Mouse (Mus musculus) layer of hippocampus, adult 18-20 months (tissue): ENCODE data around the gene Sox14. TPM values are rescaled to one million over a fixed set of nuclear protein-coding genes. Genes with fewer than 3 reads are reported as not detected.
A peak's percentile ranks its signal among the peaks of the same experiment; 100 is the strongest.

Source experiments
- DNase-seq, 2 experiments: peaks; one replicate each; pipeline ENCODE4 v3.0.0; 2022; ENCODE audit warnings: low spot score in 2 of 2
- total RNA-seq, 2 experiments: library from RNA; stranded (reverse); gene quantifications; 2 replicates each; pipeline ENCODE4 v1.2.3; 2021

Sox14 gene
- total RNA-seq, 2 experiments from 2014 or later: not detected

DNA sequence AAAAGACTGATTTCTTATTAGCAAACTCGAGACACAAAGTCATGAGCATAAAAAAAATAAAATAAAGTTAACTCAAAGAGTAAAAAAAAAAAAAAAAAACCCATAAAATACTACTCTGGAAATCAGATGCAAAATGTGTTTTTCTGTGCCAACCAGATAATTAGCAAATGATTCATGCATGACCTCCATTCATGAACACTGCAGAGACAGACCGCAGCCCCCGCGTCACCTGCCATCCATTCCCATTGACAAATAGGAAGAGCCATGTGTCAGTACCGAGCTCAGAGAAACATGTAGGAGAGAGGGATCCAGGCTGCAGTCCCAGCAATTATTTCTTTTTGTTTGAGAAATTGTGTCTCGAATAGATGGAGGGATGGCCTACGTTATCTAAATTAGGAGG, 25.6 kb downstream of the Sox14 start:
- peak; percentile 39 to 74 for DNase-seq

DNA sequence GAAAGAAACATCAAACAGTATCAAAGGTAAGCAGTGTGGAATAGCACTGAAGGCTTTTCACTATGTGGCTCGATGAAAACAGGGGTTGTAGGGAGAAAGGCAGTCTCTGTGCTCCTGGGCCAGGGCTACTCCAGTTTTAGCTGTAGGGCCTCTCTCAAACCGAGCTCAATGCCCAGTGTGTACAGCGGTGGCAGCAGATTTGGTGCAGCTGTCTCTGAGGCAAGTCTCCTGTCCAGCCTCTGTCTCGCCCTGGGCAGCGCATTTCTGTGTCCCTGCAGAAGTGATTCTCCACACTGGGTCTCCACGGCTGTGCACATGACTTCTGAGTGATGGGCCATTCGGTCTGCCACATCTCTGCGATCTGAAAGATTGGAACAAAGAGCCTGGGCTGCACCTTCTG, 27.6 kb downstream of the Sox14 start:
- no peak for DNase-seq

DNA sequence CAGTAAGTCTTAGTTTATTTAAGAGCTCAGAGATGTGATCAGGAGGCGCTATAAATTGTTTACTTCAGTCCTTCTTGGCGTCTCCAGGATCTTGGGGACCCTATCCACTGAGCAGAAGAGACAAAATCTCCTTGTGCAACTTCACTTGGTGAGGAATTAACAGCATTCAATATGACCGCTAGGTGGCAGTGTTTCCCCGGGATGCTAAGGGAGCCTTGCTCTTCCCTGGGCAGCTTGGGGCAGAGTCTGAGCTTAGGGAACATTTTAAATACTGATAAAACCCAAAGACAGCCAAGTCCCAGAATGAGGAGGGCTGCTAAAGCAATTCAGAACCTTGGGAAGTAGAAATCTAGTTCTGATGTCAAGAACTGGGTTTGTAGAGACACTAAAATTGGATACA, 29.1 kb downstream of the Sox14 start:
- peak; percentile 42 to 81 for DNase-seq

DNA sequence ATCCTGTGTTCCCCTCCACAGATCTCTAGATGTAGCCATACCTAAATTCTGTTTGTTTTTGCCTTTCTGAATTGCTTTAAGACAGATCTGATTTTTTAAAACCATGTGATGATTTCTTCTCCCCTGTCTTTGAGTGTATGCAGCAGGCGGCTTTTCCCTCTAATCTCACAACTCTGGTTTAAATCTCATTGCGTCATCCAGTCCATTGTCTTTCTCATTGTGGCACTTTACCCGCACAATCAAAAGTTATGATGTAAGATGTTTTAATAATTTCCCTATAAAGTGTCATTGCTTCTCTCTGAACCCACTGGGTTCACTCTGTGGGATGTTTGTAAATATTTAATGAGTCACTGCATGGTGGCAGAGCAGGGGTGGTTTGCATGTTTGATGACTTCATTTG, 36.6 kb downstream of the Sox14 start:
- DNase-seq: no peak

DNA sequence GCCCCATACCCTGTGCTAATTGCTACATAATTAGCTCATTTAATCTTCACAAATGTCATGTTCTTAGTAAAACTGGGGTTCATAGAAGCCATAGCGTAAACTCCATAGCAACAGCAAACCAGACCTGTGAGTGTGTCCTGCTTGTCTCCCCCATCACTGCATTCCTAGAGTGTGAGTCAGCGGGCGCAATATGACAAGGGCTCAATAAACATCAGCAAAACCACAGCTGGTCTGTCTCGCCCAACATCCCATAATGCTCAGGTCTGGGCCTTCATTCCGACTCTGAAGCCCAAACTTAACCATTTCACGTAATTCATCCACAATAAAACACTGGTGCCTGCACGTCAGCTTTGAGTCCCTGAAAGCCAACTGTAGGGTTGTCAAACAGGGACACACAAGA, 37.1 kb downstream of the Sox14 start:
- DNase-seq: no peak

DNA sequence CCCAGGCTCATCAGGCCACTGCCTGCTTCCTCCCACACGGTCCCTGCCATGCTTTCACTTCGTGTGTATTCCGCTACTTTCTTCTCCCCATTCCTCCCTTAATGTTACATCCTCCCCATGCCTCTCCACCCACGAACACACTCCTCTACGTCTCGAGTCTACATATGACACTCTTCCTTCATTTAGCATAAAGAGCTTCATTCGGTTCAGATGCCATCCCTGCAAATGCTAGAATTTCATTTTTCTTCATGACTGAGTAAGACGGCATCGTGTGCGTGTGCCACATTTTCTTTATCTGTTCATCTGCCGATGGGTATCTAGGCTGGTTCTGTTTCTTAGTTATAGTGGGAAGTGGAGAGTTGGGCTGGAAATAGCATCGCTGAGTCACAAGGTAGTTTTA, 39.3 kb downstream of the Sox14 start:
- peak in 1 of 2 experiments; percentile 13 for DNase-seq

DNA sequence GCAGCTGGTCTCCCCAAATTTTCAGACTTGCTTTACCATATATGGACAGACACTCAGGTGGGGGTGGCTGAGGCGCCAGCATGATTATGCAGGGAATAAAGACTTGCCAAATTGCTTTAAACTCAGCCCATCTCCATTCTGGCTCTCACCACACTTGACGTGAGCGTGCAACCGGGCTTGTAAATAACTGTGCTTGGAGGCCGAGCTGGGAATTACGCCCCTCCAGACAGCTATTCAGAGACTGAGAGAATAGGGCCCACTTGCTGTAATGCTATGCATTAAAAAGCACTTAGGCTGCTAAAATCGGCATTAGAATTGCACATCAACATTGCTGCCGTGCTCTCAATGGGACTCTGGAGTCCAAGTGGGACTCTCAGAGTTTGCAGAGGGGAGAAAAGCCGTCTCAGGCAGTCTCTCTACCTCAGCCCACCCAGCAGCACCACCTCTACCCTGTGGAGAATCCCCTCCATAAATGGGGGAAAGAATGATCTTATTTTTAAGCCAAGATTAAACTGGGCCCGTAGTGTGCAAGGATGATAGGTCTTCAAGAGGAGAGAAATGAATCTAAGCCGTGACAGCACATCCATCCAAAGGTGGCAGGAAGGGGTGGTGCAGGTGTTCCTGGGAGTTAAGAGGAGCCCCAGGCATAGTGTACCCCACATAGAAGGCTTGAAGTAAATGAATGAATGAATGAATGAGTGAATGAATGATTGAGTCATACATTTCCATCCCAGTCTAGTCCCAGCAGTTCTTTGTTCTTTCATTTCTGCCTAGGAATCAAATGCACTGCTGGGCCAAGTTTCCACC, 40.1 kb downstream of the Sox14 start:
- DNase-seq: no peak

Other genes with a start within 250 kb of the Sox14 start
- gene Dzip1l, start 246.7 kb downstream of the Sox14 start, total RNA-seq: 10 to 100 TPM; 20.2 to 27.3 TPM
- not detected for gene Cldn18, start 158.9 kb downstream of the Sox14 start, total RNA-seq